Mouse (Mus musculus) cerebellum, adult 18-20 months (tissue): ENCODE measurements around the gene Hoxb8.

ENCODE experiments used
- DNase-seq, 2 experiments: peaks; one replicate each; pipeline ENCODE4 v3.0.0; 2021

Hoxb8 gene

DNA sequence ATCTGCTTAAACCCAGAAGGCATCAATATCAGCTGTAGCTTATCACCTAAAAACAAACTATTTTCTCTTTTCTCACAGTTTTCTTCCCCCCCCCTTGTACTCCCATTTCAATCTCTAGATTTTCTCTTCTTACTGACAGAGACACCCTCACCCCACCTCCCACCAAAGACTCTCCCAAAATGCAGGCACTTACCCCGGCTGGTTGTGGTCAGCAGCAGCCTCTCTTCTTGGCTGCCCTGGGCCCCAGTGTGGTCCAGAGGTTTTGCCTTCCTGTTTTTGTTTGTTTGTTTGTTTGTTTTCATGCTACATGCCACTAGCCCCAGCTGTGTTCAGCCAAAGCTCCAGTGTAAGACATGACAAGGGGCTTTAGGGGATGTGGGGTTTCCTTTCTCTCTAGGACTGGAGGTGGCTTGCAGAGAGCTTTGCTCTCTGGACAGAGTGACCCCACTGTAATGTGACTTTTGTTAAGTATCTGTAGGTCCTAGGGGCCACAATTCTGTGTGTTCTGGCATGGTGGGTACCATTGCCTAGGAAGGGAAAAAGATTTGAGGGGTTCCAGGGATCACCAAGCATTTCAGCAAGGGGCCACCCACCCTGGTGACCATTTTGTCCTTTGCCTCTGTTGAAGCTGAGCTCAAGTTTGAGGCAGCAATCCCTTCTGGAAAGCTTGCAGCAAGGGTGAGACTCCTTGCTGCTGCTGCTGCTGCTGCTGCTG, 13.5 kb upstream of the Hoxb8 start:
- no peak for DNase-seq

DNA sequence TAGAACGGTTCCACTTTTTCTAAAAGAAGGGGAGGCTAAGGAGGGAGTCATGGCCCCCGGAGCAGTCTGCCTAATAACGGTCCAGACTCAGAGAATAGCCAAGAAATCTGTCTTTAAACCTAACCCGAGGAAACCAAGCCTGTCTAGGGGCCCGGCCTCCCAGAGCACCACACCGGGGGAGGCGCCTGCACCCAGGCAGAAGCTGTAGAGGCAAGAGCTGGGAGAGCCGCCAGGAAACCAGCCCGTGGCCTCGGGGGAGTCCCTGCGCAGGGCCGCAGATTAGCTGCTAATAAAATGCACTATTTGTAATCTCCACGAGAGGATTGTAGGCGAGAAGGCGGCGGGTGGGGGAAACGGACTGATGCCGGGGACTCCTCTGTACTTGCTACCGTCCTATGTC, 11.8 kb upstream of the Hoxb8 start:
- no peak for DNase-seq

DNA sequence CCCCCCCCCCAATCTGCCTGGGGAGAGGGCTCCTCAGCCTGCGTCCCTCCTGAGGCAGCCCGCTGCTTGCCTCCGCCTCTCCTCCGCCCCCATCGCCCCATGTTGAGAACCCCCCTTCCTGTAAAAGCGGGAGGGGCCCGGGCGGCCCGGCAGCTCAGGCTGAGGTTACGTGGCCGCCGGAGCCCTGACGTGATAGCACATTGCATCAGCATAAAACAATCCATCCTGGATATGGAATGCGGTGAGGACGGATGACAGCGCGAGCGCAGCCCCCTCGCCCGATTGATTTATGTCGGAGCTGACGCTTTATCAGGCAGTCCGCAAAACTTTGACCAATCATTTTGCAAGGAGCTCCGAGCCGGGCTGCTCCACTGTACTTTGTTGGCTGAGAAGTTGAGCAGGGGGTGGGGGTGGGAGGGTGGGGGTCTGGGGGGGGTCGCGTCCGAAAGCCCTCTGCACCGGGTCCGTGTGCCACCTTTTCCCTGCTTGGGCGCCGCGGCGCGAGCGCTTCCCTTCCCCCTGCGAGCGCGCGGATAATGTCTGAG, 10.6 kb upstream of the Hoxb8 start, which contains the start of gene Hoxb9:
Gene Hoxb9, plus strand, starts transcription at position 462 of the 545 bp plus-strand sequence.
- no peak for DNase-seq

DNA sequence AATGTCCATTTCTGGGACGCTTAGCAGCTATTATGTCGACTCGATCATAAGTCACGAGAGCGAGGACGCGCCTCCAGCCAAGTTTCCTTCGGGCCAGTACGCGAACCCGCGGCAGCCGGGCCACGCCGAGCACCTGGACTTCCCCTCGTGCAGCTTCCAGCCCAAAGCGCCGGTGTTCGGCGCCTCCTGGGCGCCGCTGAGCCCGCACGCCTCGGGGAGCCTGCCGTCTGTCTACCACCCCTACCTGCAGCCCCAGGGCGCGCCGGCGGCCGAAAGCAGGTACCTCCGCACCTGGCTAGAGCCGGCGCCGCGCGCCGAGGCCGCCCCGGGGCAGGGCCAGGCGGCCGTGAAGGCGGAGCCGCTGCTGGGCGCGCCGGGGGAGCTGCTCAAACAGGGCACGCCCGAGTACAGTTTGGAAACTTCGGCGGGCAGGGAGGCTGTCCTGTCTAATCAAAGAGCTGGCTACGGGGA, 10.1 kb upstream of the Hoxb8 start:
- DNase-seq: no peak

DNA sequence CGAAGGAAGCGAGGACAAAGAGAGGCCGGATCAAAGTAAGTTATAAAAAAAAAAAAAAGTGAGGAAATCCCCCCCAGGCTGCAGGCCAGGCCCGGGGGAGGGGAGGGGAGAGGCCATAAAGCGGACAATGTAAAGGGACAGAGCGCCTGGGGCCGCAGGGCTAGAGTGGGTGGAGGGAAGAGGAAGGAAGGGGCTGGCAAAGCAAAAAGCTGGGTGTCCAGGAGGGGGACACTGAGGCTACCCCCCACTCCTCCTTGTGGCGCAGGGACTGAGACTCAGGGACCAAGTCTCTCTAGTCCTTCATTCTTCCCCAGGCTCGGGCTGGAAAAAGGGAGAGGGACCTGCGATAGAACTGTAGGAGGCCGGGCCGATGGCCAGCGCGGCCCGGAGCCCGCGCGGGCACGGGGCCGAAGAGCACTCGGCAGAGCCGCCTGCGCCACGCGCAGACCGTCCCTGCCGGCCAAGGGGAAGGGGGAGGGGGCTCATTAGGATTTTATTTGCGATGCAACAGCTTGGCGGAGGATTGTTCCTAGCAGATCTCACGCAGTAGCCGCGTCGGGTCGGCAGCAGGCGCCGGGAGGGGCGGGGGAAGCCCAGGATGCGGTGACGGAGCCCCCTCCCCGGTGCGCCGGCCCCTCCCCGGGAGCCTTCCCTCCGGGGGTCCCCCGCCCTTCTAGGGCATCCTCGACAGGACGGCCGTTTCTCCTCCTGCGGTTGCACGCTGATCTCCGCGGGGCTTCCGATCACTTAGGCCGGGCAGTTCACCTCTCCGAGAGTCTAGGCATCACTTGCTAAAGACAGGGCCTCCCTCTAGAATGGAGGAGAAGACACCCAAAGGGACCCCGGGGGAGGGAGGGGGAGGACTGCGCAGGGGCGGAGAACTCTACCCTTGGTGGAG, 9.4 kb upstream of the Hoxb8 start:
- DNase-seq: no peak

DNA sequence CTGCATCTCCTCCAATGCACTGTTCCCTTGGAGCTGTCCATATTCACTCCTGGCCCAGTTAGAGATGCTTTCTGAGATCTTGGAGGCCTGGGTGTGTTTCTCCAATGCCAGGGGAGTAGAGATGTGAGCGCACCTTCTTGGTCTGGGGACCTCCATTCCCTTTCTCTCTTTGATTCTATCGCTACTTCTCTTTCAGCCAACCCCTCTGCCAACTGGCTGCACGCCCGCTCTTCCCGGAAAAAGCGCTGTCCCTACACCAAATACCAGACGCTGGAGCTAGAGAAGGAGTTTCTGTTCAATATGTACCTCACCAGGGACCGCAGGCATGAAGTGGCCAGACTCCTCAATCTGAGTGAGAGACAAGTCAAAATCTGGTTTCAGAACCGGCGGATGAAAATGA, 7.3 kb upstream of the Hoxb8 start:
- DNase-seq: no peak

DNA sequence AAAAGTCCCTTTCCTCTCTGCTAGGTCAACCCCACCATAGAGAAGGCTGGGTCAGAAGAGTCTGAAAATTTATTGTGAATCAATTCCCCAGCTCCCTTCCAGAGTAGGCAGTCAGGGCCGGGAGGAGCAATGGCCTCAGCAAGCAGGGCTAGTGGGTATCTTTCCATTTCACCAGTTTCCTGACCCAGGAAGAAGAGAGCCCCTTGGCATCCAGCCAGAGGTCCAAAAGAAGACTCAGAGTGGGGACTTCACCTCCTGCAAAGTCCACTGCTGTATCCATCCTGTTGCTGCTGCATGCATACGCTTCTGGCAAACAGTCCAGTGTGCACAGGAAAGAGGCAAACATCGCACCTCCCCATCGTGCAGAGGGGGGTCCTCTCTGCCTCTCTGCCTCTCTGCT, 5.8 kb upstream of the Hoxb8 start:
- DNase-seq: no peak

DNA sequence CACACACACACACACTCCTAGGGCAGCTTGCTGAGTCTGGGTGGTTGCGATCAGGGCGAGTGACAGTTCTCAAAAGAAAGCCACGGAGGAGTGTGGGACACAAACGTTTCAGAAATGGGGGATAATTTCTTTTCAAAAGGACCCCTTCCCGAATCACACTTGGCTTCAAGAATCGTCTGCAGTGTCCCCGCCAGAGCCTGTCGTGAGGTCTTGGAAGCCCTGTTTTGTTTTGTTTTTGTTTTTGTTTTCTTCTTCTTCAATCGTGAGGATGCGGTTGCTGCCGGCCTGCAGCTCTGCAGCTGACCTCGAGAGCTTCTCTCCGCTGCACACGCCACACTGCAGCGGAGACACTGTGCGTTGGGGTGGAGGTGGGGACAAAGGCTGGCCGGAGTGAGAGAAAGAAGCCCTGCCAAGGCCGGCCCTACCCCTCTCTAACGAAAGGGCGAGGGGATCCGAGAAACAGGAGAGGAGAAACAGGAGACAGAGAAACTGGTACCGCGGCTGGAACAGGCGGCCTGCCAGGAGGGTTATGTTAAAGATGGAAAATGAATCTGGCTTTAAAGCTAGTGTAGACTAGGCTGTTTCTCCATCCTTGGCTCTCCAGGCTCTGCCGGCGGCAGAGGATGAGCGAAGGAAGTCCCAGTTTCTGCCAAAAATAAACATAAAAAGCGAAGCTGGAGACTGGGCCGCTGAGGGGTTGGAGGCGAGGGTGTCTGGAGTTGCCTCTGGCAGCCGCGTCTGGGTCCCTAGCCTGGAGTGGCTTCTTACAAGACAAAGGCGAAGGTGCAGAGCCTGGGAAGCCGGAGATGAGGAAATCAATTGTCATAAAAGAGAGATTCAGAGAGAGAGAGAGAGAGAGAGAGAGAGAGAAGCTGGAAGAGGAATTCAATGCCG, 4.3 kb upstream of the Hoxb8 start:
- no peak for DNase-seq

DNA sequence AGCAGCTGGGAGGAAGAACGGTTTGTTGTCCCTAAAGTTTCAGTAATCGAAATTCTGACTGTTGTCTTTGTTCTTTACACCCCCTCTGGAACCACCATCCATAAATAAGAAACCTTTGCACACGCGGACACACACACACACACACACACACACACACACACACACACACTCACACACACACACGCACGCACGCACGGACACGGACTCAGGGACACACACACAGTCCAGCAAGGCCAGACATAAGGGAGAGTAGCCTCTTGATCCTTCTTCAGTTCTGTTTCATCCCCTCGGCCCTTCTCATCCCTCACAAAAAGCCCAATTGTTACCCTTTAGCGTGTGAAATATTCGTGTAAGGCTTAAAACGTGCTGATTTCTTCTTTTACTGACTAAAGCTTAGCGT, 3.4 kb upstream of the Hoxb8 start:
- no peak for DNase-seq

DNA sequence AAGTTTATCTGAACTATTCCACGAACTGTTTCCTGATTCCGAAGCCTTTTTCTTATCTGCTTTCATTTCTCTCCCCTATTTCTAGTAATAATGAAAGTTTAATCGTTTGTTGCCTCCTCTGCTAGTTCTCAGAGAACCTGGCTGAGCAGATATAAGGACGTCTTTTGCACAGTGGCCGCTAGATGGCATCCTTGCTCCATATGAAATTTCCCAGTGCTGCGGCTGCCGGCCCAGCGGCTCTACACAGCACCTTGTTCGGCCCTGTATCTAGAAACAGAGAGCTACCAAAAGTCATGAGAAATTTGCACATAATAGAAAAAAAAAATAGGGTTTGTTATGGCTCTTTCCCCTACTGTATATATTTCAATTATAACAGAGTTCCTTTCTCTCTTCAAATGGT, 2.9 kb upstream of the Hoxb8 start:
- peak; percentile 76 to 89 for DNase-seq

DNA sequence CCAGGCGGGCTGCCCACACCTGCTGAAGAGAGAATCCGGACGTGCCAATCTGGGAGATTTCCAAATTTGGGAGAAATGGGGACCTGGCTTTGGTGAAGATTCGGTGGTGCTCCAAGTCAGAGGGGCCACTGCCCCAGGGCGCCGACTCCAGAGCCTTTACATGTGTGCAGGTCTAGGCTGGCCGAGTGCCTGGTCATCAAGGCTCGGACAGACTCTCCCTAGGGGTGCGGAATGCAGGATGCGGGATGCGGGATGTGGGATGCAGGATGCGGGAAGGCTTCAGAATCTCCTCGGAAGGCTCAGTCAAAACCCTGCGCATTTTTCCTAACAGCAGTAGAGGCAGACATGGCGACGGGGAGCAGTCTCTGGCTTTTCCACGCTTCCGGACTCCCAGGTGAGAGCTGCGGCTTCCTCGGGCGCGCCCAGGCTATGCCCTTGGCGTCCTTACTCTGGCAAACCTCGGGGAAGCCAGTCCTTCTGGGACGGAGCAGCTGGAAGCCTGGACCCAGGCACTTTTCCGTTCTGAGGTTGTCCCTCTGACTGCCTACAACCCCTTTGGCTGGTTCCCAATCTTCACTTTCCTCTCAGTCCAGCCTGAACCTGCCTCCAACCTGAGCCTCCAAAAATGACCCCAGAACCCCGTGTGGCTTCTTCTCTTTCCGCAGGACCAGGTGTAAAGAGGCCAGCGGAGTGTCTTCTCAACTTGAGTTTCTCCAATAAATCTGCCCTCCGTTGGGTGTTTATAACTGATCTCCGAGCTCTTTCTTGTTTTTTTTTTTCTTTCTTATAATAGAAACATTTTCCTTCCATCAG, 2.1 kb upstream of the Hoxb8 start:
- DNase-seq: no peak

DNA sequence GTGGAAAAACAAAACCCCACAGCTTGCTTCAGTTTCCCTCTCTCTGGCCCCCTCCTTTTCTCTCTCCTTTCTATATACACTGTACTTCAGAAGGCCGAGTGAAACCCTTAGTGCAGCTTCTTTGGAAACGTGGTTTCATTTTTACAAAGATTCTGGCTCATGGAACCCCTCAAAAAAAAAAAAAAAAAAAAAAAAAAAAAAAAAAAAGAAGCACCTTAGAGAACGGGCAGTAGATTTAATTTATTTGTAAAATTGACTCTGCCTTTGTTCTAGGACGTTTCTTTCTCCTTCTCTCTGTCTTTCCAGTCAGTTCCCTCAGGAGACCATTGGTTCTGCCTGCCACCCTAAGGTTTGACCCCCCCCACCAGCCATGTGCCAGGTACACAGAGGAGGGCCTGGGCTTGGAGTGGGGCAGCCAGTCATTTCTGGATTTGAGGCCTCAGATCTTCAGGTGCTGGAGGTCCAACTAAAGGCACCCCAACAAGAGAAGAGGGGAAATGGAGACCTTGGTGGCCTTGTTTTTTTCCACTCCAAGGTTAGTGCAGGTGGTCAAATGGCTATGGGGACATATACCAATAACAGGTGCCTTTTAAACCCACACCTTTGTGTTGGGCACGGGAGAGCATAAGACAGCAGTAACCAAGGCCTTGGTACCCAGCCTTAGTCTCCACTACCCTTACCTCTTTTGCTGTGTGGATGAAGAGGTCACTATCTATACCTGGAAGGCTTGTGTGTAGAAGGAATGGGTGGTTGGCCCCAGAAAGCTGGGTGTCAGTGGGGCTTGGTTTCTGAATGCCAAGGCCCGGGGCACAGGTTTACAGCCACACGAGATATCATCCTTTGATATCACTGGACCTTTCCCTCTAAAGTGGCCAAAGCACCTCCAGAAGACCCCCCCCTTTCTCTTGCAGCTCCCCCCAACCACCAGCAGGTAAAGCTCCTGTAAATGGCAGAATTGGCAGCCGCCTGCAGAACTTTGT, 1.0 kb upstream of the Hoxb8 start:
- no peak for DNase-seq

DNA sequence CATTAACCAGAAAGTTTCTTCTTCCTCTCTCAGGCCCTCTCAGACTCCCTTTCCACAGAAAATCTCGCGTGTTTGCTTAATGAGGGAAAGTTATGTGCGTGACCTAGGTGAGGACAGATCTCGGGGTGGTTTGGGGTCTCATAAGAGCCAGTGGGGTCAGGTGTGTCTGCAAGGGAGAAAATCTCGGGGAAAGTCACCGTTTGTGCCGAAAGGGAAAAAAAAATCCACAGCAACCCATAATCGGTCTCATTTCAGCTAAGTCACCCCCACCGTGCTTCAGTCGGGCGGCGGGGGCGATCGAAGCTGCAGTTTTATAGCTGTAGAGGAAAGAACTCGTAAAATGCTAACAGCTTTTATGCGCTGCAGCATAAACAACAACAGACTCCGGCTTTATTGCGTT, 309 bp upstream of the Hoxb8 start:
- DNase-seq: no peak

DNA sequence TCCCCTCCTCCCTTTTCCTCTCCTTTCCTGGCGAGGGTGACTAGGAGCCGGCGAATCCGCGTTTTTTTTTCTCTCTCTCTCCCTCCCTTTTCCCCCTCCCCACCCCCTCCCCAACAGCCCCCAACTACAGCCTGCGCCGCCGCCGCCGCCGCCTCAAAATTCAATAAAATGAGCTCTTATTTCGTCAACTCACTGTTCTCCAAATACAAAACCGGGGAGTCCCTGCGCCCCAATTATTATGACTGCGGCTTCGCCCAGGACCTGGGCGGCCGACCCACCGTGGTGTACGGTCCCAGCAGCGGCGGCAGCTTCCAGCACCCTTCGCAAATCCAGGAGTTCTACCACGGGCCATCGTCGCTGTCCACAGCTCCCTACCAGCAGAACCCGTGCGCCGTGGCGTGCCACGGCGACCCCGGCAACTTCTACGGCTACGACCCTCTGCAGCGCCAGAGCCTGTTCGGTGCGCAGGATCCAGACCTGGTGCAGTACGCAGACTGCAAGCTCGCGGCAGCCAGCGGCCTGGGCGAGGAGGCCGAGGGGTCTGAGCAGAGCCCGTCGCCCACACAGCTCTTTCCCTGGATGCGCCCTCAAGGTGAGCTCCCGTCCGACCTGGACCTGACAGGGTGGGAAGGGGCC, 1.2 kb downstream of the Hoxb8 start:
- DNase-seq: no peak

DNA sequence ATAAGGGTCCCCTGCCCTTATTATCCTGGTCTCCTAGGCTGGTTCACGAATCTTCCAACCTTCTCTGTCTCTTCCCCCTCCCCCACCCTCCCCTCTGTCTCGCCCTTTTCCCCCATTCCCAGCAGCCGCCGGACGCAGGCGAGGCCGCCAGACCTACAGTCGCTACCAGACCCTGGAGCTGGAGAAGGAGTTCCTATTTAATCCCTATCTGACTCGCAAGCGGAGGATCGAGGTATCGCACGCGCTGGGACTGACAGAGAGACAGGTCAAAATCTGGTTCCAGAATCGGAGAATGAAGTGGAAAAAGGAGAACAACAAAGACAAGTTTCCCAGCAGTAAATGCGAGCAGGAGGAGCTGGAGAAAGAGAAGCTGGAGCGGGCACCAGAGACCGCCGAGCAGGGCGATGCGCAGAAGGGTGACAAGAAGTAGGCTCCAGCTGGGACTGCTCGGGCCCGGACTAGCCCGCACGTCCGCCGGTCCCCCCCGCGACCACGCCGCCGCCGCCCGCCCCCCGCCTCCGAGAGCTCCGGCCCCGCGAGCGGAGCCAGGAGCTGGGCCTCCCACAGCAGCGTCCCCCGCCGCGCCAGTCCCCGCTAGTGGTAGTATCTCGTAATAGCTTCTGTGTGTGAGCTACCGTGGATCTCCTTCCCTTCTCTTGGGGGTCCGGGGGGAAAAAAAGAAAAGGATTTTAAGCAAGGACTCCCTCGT, 2.5 kb downstream of the Hoxb8 start:
- DNase-seq: no peak

DNA sequence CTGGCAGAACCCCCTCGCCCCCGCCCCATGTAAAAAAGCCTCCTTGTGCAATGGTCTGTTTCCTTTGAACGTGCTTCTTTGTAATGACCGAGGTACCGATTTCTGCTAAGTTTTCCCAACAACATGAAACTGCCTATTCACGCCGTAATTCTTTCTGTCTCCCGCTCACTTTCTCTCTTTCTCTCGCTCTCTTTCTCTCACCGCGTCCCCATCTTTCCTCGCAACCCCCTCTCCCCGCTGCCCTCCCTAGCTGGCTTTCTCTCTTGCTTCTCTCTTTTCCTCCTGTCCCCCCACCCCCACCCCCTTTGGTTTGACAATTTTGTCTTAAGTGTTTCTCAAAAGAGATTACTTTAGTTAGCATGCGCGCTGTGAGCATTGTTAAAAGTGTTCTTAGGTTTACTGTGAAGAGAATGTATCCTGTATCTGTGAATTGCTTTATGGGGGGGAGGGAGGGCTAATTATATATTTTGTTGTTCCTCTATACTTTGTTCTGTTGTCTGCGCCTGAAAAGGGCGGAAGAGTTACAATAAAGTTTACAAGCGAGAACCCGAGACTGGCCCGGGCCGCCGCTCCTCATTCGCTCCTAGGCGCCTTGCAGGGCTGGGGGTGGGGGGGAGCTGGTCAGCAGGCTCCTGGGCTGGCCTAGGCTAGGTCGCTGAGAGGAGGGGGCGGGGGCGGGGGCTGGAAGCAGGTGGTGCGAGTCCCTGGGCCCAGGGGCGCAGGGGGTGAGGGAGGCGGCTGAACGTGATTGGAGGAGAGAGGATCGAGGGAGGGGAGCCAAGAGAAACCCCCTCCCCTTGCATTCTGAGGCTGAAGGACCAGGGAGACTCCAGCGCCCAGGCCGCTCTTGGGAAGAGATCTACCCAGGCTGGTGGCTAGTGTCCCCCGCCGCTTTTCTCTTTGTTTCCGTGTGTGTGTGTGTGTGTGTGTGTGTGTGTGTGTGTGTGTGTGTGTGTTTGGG, 3.3 kb downstream of the Hoxb8 start:
- no peak for DNase-seq

DNA sequence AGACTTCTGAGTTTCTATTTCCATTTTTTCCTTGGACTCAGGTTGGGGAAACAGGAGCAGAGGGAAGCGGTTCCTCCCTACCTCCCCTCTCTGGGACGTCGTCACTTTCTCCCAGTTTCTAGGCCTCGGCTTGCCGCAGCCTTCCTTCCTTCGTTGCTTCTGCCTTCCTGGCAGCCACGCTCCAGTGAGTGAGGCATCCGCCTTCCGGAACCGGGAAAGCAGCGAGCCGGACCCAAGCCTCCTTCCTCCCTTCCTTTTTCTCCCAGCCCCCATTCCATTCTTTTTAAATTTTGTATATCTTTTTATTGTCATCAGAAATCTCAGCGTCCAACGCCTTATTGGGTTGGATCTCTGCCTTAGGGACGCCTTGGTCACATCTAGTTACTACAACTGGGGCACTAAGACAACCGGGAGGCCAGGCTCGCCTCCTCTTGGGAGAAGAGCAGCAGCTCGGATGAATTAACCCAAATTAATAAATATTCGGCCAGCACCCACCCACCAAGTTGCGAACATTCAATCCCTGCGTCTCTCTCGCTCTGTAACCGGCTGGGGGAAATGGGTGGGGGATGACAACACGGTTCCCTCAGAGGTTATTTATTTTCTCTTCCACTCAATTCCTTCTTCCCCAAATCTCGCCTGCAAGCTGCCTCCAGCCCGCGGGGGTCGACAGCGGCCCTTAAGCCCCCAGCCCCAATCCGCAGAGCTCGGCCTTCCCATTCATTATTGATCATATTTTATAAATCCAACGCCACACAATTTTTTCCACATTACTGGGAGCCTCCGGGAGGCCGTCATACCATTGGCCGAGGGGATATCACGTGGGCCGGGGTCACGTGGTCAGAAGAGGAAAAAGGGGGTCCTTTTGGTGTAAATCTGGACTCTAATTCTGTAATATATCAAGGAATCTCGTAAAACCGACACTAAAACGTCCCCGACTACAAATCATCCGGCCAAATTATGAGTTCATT, 4.3 kb downstream of the Hoxb8 start, which contains the start of gene Hoxb7:
Gene Hoxb7, plus strand, starts transcription at position 853 of the 968 bp plus-strand sequence.
- DNase-seq: no peak
